Mouse (Mus musculus) neural tube, embryonic 14.5 days (tissue): ENCODE measurements around the gene Sgta. TPM values are rescaled to one million over a fixed set of nuclear protein-coding genes. Genes with fewer than 3 reads are reported as not detected.
A peak's percentile ranks its signal among the peaks of the same experiment; 100 is the strongest.

ENCODE experiments used
- ATAC-seq: fragments of 200-750 bp; cut with Nextera tagmentation; 2 replicates; pipeline ENCODE4 v1.8.0; 2017; ENCODE audit warnings: low read depth, mild to moderate bottlenecking, moderate TSS enrichment, moderate library complexity
- H3K27ac ChIP-seq: fragments of 300-500 bp; sonication (generic); 2 replicates; pipeline ENCODE4 v1.5.1; 2014; ENCODE audit warnings: low read depth, mild to moderate bottlenecking, control low read depth, low read length, moderate library complexity, mixed read lengths
- H3K27me3 ChIP-seq: fragments of 300-500 bp; sonication (generic); 2 replicates; pipeline ENCODE4 v1.6.1; 2014; ENCODE audit warnings: low read length; ENCODE audit not compliant: control insufficient read depth, insufficient read depth
- H3K36me3 ChIP-seq: fragments of 300-500 bp; sonication (generic); 2 replicates; pipeline ENCODE4 v1.6.1; 2014; ENCODE audit warnings: low read length, mixed read lengths; ENCODE audit not compliant: control insufficient read depth, insufficient read depth
- H3K4me1 ChIP-seq: fragments of 300-500 bp; sonication (generic); 2 replicates; pipeline ENCODE4 v1.6.1; 2014; ENCODE audit warnings: low read length; ENCODE audit not compliant: control insufficient read depth, insufficient read depth
- H3K4me2 ChIP-seq: fragments of 300-500 bp; sonication (generic); 2 replicates; pipeline ENCODE4 v1.6.1; 2014; ENCODE audit warnings: mild to moderate bottlenecking, low read depth, low read length, control low read depth
- H3K4me3 ChIP-seq: fragments of 300-500 bp; sonication (generic); 2 replicates; pipeline ENCODE4 v1.5.1; 2014; ENCODE audit warnings: low read depth, low read length, control low read depth, mixed read lengths
- H3K9ac ChIP-seq: fragments of 300-500 bp; sonication (generic); replicated peaks from 2 replicates; pipeline ENCODE4 v1.6.1; 2014; ENCODE audit warnings: low read depth, mild to moderate bottlenecking, control low read depth, low read length, mixed read lengths
- H3K9me3 ChIP-seq: fragments of 300-500 bp; sonication (generic); 2 replicates; pipeline ENCODE4 v1.6.1; 2016; ENCODE audit warnings: low read length; ENCODE audit not compliant: control insufficient read depth
- WGBS: fragments of 180-500 bp; shearing (Covaris S2); extraction: QIAGEN DNeasy Blood & Tissue Kit; methylation state at CpG from one replicate; pipeline ENCODE4 v1.1.7; 2014; 5-methylcytosine and 5-hydroxymethylcytosine counted together
- polyA plus RNA-seq: library from polyadenylated mRNA; unstranded; fragments of >200 nt; fragmentation: Nextera tagmentation; extraction: Ambion mirVana; gene quantifications from 2 replicates; pipeline ENCODE4 v1.2.1, GENCODE M21; 2014

Sgta gene
- polyA plus RNA-seq, 1 experiment from 2014 or later = 279 TPM

- H3K9ac ChIP-seq = peak within 1 kb of the TSS; percentile 77
- H3K27me3 ChIP-seq = peaks cover 3% of the 10 kb centered on the region; the same call in 1 of the 2 replicates
- 0 out of 2 replicates have a peak, but pooled peaks cover 6% of the 10 kb centered on the region for H3K4me1 ChIP-seq
- H3K4me3 ChIP-seq = peak within 1 kb of the TSS; percentile 48
- H3K36me3 ChIP-seq = peaks cover 9% of the 10 kb centered on the region
- no peaks in the 10 kb centered on the region for H3K9me3 ChIP-seq
- WGBS = 41% methylated on average over 12 of the region's 12 CpGs
- H3K27ac ChIP-seq = peak within 1 kb of the TSS; percentile 34; the same call in 1 of the 2 replicates
- peak within 1 kb of the TSS; percentile 71 for H3K4me2 ChIP-seq
- peak; percentile 12; the same call in 1 of the 2 replicates for ATAC-seq
Observed at GRCm38 (mm10) chr10:81025639-81026275, 34.2 kb downstream of the Sgta start, which contains the start of gene Diras1. Gene Diras1 (minus strand): TSS chr10:81025662.

GRCm38 (mm10) chr10:81025047-81025621 is 34.8 kb downstream of the Sgta start:
- peak; percentile 62 for ATAC-seq
- Histone ChIP-seq H3K9me3 (no peaks in the 10 kb centered on the region), H3K4me1 (0 out of 2 replicates have a peak, but pooled peaks cover 6% of the 10 kb centered on the region), H3K27me3 (peaks cover 3% of the 10 kb centered on the region; the same call in 1 of the 2 replicates), H3K36me3 (peaks cover 4% of the 10 kb centered on the region; the same call in 1 of the 2 replicates), H3K4me2 (peak overlapping the region; percentile 71), H3K4me3 (peak overlapping the region; percentile 48), H3K9ac (peak overlapping the region; percentile 77), H3K27ac (peak overlapping the region; percentile 34; the same call in 1 of the 2 replicates)
- WGBS = 2% methylated on average over 26 of the region's 43 CpGs

DNA sequence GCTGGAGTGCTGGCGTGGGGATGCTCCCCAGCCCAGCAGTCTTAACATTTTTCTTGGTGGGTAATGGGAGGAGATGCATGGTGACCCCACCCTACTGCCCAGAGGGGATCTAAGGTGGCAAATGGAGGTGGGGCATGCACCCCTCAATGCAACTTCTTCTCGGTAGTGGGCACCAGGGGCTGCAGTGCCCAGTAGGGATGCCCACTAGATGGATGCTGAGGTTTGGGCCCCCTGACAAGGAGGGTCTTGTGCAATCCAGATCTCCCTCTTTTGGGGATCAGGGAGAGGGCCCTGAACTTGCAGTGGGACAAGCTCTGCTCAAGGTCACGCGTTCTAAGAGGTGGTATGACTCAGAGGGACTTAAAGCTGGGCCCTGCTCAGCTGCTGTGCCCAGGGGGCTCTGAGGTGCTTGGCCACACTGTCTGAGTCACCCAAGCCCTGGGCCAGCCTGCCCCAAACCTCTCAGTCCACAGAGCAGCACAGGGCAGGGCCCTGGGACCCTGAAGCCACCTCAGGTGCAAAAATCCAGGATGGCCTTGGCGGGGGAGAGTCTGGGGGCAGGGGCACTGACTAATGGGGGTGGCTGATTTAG is 35.5 kb downstream of the Sgta start:
- peak overlapping the region; percentile 77 for H3K9ac ChIP-seq
- H3K36me3 ChIP-seq = no peaks in the 10 kb centered on the region
- no peak for ATAC-seq
- H3K9me3 ChIP-seq = no peaks in the 10 kb centered on the region
- H3K27ac ChIP-seq = no peak overlapping the region
- H3K4me1 ChIP-seq = 0 out of 2 replicates have a peak, but pooled peaks cover 6% of the 10 kb centered on the region
- peak overlapping the region; percentile 71 for H3K4me2 ChIP-seq
- 73% methylated on average over 5 of the region's 5 CpGs for WGBS
- H3K4me3 ChIP-seq = peak overlapping the region; percentile 48
- H3K27me3 ChIP-seq = peaks cover 3% of the 10 kb centered on the region; the same call in 1 of the 2 replicates

DNA sequence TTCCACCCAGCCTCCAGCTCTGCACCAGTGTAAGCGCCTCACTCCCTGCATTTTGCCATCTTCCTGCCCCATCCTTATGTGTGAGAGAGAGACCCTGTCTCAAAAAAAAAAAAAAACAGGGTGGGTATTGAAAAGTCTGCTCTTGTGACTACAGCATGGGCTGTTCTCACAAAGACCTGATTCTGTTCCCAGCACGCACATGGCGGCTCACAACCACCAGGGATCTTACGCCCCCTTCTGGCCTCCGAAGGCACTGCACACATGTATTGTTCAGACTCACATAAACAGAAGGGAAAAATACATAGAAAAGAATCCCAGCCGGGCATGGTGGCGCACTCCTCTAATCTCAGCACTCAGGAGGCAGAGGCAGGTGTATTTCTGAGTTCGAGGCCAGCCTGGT is 37.2 kb downstream of the Sgta start:
- no peak for ATAC-seq
- Histone ChIP-seq H3K9ac (no peak overlapping the region), H3K4me1 (0 out of 2 replicates have a peak, but pooled peaks cover 6% of the 10 kb centered on the region), H3K27ac (no peak overlapping the region), H3K36me3 (no peaks in the 10 kb centered on the region), H3K27me3 (peaks cover 3% of the 10 kb centered on the region; the same call in 1 of the 2 replicates), H3K4me2 (no peak overlapping the region), H3K9me3 (no peaks in the 10 kb centered on the region), H3K4me3 (no peak overlapping the region)
- 62% methylated on average over 8 of the region's 8 CpGs for WGBS

DNA sequence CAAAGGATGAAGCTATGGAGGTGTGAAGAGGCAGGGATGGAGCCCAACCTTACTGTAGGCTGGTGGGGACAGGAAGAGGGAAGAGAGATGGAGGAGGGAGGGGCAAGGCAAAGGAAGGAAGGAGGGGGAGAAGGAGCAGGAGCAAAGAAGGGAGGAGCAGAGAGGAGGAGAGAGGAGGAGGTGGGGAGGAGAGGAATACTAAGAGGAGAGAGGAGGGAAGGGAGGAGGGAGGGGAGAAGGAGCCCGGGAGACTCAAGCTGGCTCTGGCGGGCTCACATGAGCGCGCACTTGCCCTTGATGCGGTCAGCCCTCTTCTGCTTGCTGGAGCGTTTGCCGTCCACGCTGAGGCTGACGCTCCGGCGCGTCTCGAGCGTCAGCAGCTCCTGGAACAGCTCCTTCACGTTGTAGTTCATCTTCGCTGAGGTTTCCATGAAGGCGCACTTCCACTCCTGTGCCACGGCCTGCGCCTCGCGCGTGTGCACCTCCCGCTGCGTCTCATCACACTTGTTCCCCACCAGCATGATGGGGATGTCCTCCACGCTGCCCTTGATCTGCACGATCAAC is 38.4 kb downstream of the Sgta start:
- Histone ChIP-seq H3K36me3 (no peaks in the 10 kb centered on the region), H3K9me3 (no peaks in the 10 kb centered on the region), H3K4me1 (0 out of 2 replicates have a peak, but pooled peaks cover 6% of the 10 kb centered on the region), H3K4me3 (no peak overlapping the region), H3K27me3 (peaks cover 3% of the 10 kb centered on the region; the same call in 1 of the 2 replicates), H3K4me2 (peak overlapping the region; percentile 14; the same call in 1 of the 2 replicates), H3K9ac (no peak overlapping the region), H3K27ac (no peak overlapping the region)
- 14% methylated on average over 26 of the region's 26 CpGs for WGBS
- ATAC-seq = no peak

GRCm38 (mm10) chr10:81020207-81020606 is 39.8 kb downstream of the Sgta start:
- Histone ChIP-seq H3K4me1 (0 out of 2 replicates have a peak, but pooled peaks cover 4% of the 10 kb centered on the region), H3K27ac (no peak overlapping the region), H3K9me3 (no peaks in the 10 kb centered on the region), H3K9ac (no peak overlapping the region), H3K36me3 (no peaks in the 10 kb centered on the region), H3K4me3 (no peak overlapping the region), H3K4me2 (no peak overlapping the region), H3K27me3 (peaks cover 3% of the 10 kb centered on the region; the same call in 1 of the 2 replicates)
- ATAC-seq = no peak
- WGBS = 44% methylated on average over 2 of the region's 2 CpGs

GRCm38 (mm10) chr10:81019687-81020086 is 40.3 kb downstream of the Sgta start:
- no peak overlapping the region for H3K4me2 ChIP-seq
- no peak overlapping the region for H3K9ac ChIP-seq
- H3K4me3 ChIP-seq = no peak overlapping the region
- 0 out of 2 replicates have a peak, but pooled peaks cover 3% of the 10 kb centered on the region for H3K4me1 ChIP-seq
- H3K27ac ChIP-seq = no peak overlapping the region
- no peaks in the 10 kb centered on the region for H3K9me3 ChIP-seq
- no peaks in the 10 kb centered on the region for H3K36me3 ChIP-seq
- ATAC-seq = no peak
- H3K27me3 ChIP-seq = peaks cover 3% of the 10 kb centered on the region; the same call in 1 of the 2 replicates
- 81% methylated on average over 6 of the region's 6 CpGs for WGBS

DNA sequence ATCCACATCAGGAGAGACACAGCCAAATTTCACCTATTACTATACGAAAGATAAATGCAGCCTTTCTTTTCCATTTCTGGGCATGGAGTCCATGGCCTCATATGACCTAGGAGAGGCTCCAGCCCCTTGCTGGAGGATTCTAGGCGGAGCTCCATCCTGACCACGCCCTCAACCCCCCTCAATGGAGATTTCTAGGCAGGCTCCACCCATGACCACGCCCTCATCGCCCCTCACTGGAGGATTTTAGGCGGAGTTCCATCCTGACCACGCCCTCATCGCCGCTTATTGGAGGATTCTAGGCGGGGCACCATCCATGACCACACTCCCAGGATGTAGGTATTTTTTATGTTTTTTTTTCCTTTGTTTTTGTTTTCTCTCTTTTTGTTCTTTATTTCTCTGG is 41.7 kb downstream of the Sgta start:
- Histone ChIP-seq H3K36me3 (no peaks in the 10 kb centered on the region), H3K9ac (no peak overlapping the region), H3K4me2 (no peak overlapping the region), H3K4me1 (no peaks in the 10 kb centered on the region), H3K4me3 (no peak overlapping the region), H3K27ac (no peak overlapping the region), H3K9me3 (no peaks in the 10 kb centered on the region), H3K27me3 (peaks cover under 1% of the 10 kb centered on the region; the same call in 1 of the 2 replicates)
- no peak for ATAC-seq
- WGBS = 42% methylated on average over 10 of the region's 10 CpGs
